Mouse (Mus musculus) neural tube, embryonic 11.5 days (tissue): Measurements from ENCODE around the gene Slc13a4. TPM values are rescaled to one million over a fixed set of nuclear protein-coding genes. Genes with fewer than 3 reads are reported as not detected.

Experiments
- ATAC-seq: fragments of 200-750 bp; cut with Nextera tagmentation; 2 replicates; pipeline ENCODE4 v1.8.0; 2017; ENCODE audit warnings: moderate number of reproducible peaks, mild to moderate bottlenecking, moderate TSS enrichment, moderate library complexity; ENCODE audit not compliant: insufficient read depth, low FRiP score, low TSS enrichment
- DNase-seq: peaks from one replicate; pipeline ENCODE4 v3.0.0-alpha.2; 2015; ENCODE audit warnings: low spot score
- H3K27ac ChIP-seq: fragments of 300-500 bp; sonication (generic); 2 replicates; pipeline ENCODE4 v1.5.1; 2014; ENCODE audit warnings: low read depth, mild to moderate bottlenecking, low read length
- H3K27me3 ChIP-seq: fragments of 300-500 bp; sonication (generic); 2 replicates; pipeline ENCODE4 v1.6.1; 2014; ENCODE audit warnings: mild to moderate bottlenecking, low read length, mixed read lengths; ENCODE audit not compliant: control insufficient read depth, insufficient read depth
- H3K36me3 ChIP-seq: fragments of 300-500 bp; sonication (generic); 2 replicates; pipeline ENCODE4 v1.6.1; 2014; ENCODE audit warnings: mild to moderate bottlenecking, low read length, moderate library complexity, mixed read lengths; ENCODE audit not compliant: control insufficient read depth, insufficient read depth
- H3K4me1 ChIP-seq: fragments of 300-500 bp; sonication (generic); 2 replicates; pipeline ENCODE4 v1.6.1; 2014; ENCODE audit warnings: low read length, mixed read lengths; ENCODE audit not compliant: control insufficient read depth, insufficient read depth
- H3K4me2 ChIP-seq: fragments of 300-500 bp; sonication (generic); 2 replicates; pipeline ENCODE4 v1.6.1; 2014; ENCODE audit warnings: low read depth, mild to moderate bottlenecking, moderate library complexity
- H3K4me3 ChIP-seq: fragments of 300-500 bp; sonication (generic); 2 replicates; pipeline ENCODE4 v1.5.1; 2014; ENCODE audit warnings: low read depth, low read length
- H3K9ac ChIP-seq: fragments of 300-500 bp; sonication (generic); 2 replicates; pipeline ENCODE4 v1.6.1; 2014; ENCODE audit warnings: mild to moderate bottlenecking, low read length
- H3K9me3 ChIP-seq: fragments of 300-500 bp; sonication (generic); 2 replicates; pipeline ENCODE4 v1.6.1; 2016; ENCODE audit warnings: low read length; ENCODE audit not compliant: control insufficient read depth
- WGBS: fragments of 180-500 bp; shearing (Covaris S2); extraction: QIAGEN DNeasy Blood & Tissue Kit; methylation state at CpG from one replicate; pipeline ENCODE4 v1.1.7; 2014; 5-methylcytosine and 5-hydroxymethylcytosine counted together
- polyA plus RNA-seq: library from polyadenylated mRNA; unstranded; fragments of >200 nt; fragmentation: Nextera tagmentation; extraction: Ambion mirVana; gene quantifications from 2 replicates; pipeline ENCODE4 v1.2.1, GENCODE M21; 2014

The Slc13a4 gene
- polyA plus RNA-seq, 1 experiment from 2014 or later, result 0.15 TPM

- no peak for ATAC-seq
Measured at GRCm38 (mm10) chr6:35243989-35244388, 63.9 kb downstream of the Slc13a4 start.

GRCm38 (mm10) chr6:35243252-35243651 lies 64.7 kb downstream of the Slc13a4 start:
- no peak for ATAC-seq

More at GRCm38 (mm10) chr6:35243989-35244388, 63.9 kb downstream of the Slc13a4 start:
- Histone ChIP-seq H3K4me3 (no peak overlapping the region), H3K9ac (no peak overlapping the region), H3K4me1 (no peaks in the 10 kb centered on the region), H3K9me3 (no peaks in the 10 kb centered on the region), H3K36me3 (peaks cover 24% of the 10 kb centered on the region), H3K27ac (no peak overlapping the region), H3K4me2 (no peak overlapping the region), H3K27me3 (no peaks in the 10 kb centered on the region)
- 88% methylated on average over 9 of the region's 9 CpGs for WGBS
- no peak for DNase-seq

GRCm38 (mm10) chr6:35236108-35236785 lies 71.7 kb downstream of the Slc13a4 start:
- H3K4me1 ChIP-seq, result no peaks in the 10 kb centered on the region
- H3K9me3 ChIP-seq, result no peaks in the 10 kb centered on the region
- ATAC-seq (no peak), DNase-seq (no peak)
- no peak overlapping the region for H3K27ac ChIP-seq
- H3K9ac ChIP-seq, result no peak overlapping the region
- 68% methylated on average over 9 of the region's 9 CpGs for WGBS
- no peak overlapping the region for H3K4me3 ChIP-seq
- H3K36me3 ChIP-seq, result peaks cover 10% of the 10 kb centered on the region
- no peak overlapping the region for H3K4me2 ChIP-seq
- H3K27me3 ChIP-seq, result no peaks in the 10 kb centered on the region

More at GRCm38 (mm10) chr6:35243252-35243651, 64.7 kb downstream of the Slc13a4 start:
- WGBS, result 93% methylated on average over 4 of the region's 4 CpGs
- Histone ChIP-seq H3K9me3 (no peaks in the 10 kb centered on the region), H3K36me3 (peaks cover 24% of the 10 kb centered on the region), H3K4me2 (no peak overlapping the region), H3K27me3 (no peaks in the 10 kb centered on the region), H3K4me1 (no peaks in the 10 kb centered on the region), H3K4me3 (no peak overlapping the region), H3K27ac (no peak overlapping the region), H3K9ac (no peak overlapping the region)
- no peak for DNase-seq

GRCm38 (mm10) chr6:35229415-35229814 lies 78.5 kb downstream of the Slc13a4 start:
- H3K36me3 ChIP-seq, result peaks cover 7% of the 10 kb centered on the region
- no peaks in the 10 kb centered on the region for H3K4me1 ChIP-seq
- H3K9ac ChIP-seq, result no peak overlapping the region
- H3K27me3 ChIP-seq, result no peaks in the 10 kb centered on the region
- no peak for DNase-seq
- H3K9me3 ChIP-seq, result no peaks in the 10 kb centered on the region
- H3K4me3 ChIP-seq, result no peak overlapping the region
- WGBS, result 94% methylated on average over 1 of the region's 1 CpGs
- no peak overlapping the region for H3K4me2 ChIP-seq
- H3K27ac ChIP-seq, result no peak overlapping the region
- no peak for ATAC-seq

- no peaks in the 10 kb centered on the region for H3K27me3 ChIP-seq
- WGBS, result 89% methylated on average over 4 of the region's 4 CpGs
- 0 out of 2 replicates have a peak, but pooled peaks cover 5% of the 10 kb centered on the region for H3K36me3 ChIP-seq
- no peak overlapping the region for H3K9ac ChIP-seq
- H3K4me1 ChIP-seq, result no peaks in the 10 kb centered on the region
- no peak overlapping the region for H3K4me2 ChIP-seq
- H3K27ac ChIP-seq, result no peak overlapping the region
- DNase-seq (no peak), ATAC-seq (no peak)
- H3K4me3 ChIP-seq, result no peak overlapping the region
- no peaks in the 10 kb centered on the region for H3K9me3 ChIP-seq
Measured at GRCm38 (mm10) chr6:35225696-35226095, 82.2 kb downstream of the Slc13a4 start.

Other genes starting within 250 kb of the Slc13a4 start
- 36.3 and 38.8 TPM in 2 replicates for gene Cnot4, start 174.4 kb downstream of the Slc13a4 start, polyA plus RNA-seq
- 55.7 and 56.1 TPM in 2 replicates for gene Nup205, start 130.7 kb downstream of the Slc13a4 start, polyA plus RNA-seq
- gene Fam180a, start 18.0 kb upstream of the Slc13a4 start, polyA plus RNA-seq, result not detected in 2 replicates
- gene Mtpn, start 231.8 kb upstream of the Slc13a4 start, polyA plus RNA-seq, result 142 and 153 TPM in 2 replicates